Mouse (Mus musculus): ENCODE results near the gene Sbf2.
A peak's percentile ranks its signal among the peaks of the same experiment; 100 is the strongest.

The Sbf2 gene

GRCm38 (mm10) chr7:110307741-110308140 is 307.0 kb downstream of the Sbf2 start:
- no peak for DNase-seq (ENCODE audit: low spot score in 2 of 2)

- DNase-seq (ENCODE audit: low spot score in 2 of 2) = no peak
Measured at GRCm38 (mm10) chr7:110306281-110306680, 308.4 kb downstream of the Sbf2 start.

GRCm38 (mm10) chr7:110305486-110305885 is 309.2 kb downstream of the Sbf2 start:
- no peak for DNase-seq (ENCODE audit: low spot score in 2 of 2)

- DNase-seq (ENCODE audit: low spot score in 2 of 2) = no peak
Measured at GRCm38 (mm10) chr7:110302886-110303285, 311.8 kb downstream of the Sbf2 start.

GRCm38 (mm10) chr7:110298739-110299410 is 315.8 kb downstream of the Sbf2 start:
- DNase-seq (ENCODE audit: low spot score in 2 of 2) = no peak

DNA sequence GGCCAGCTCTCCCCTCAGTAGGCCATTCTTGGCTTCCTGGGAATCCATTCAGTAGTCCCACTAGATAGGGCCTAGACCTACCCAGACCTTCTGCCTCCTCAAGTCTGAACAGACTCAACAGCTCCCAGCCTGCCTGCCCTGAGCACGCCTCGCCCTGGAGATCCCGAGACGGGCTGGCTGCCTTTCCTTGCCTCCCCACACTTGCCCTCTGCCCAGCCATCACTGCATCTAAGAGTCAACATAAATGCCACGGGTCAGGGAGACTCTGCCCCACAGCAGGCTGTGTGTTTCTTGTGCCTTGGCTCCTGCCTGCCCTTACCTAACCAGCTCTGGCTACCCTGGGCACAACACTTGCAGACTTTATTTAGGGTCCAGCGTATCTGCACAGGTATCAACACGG is 316.6 kb downstream of the Sbf2 start:
- no peak for DNase-seq (ENCODE audit: low spot score in 2 of 2)

DNA sequence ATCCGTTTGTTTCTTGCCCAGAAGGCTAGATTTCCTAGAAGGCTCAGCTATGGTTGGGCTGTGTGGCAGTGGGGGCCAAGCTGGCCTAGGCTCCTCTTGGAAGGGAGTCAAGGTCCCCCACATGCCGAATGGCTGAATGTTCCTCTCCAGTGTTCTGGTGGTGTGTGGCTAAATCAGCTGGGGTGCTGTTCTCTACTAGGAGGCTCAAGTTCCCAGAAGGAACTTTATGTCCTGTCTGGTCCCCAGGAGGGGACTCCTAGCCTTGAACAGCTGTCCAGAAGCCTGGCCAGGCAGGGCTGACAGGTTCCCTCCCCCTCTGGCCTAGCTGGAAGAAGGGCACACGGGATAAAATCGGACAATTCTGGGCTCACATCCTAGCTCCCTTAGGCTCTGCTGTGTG is 317.1 kb downstream of the Sbf2 start:
- no peak for DNase-seq (ENCODE audit: low spot score in 2 of 2)

- no peak for DNase-seq (ENCODE audit: low spot score in 2 of 2)
Measured at GRCm38 (mm10) chr7:110296889-110297603, 317.7 kb downstream of the Sbf2 start.

DNA sequence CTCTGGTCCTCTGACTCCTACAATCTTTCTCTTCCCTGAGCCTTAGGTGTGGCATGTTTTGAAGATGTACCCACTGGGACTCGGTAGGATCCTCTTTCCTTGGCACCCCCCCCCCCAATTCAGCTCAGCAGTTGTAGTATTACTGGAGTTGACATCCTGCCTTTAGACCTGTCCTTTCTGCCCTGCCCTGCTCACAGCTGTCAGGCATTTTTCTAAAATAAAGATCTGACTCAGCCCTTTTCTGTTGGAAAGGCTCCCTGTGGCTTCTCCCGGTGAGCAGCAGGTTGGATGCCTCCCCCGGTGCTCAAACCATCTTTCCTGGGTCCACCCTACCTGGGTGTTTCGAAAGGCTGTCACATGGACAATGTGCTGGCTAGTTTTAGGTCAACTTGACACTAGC is 325.1 kb downstream of the Sbf2 start:
- DNase-seq (ENCODE audit: low spot score in 2 of 2) = no peak

GRCm38 (mm10) chr7:110288731-110289191 is 326.0 kb downstream of the Sbf2 start:
- no peak for DNase-seq (ENCODE audit: low spot score in 2 of 2)

GRCm38 (mm10) chr7:110288191-110288604 is 326.5 kb downstream of the Sbf2 start:
- no peak for DNase-seq (ENCODE audit: low spot score in 2 of 2)

DNA sequence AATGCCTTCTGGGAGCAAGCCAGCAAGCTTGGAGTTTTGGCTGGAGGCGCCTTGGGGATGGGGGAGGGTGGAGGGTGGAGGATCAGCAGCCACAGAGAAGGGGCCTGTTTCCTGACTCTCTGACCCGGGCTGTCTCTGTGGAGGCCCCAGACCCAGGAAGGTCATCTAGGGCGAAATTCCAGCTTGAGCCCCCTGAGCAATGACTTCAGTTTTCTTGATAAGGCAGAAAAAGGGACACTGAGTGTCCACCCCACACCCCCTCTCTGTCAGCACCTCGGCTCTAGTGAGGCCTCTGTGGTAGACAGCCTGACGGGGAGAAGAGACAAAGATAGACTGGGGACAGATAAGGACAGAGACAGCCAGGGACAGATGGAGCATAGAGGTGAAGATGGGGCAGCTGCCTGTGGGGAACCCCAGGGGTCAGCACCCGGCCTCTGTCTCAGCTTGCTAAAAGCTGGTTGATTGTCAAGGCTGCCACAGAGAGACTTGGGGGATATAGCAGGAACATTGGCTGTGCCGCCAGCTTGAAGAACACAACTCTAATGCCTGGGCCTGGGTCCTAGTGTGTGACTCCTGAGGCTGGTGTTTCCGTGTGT is 327.1 kb downstream of the Sbf2 start:
- DNase-seq (ENCODE audit: low spot score in 2 of 2) = no peak

GRCm38 (mm10) chr7:110286838-110287475 is 327.8 kb downstream of the Sbf2 start:
- DNase-seq (ENCODE audit: low spot score in 2 of 2) = peak; percentile 85 to 87

- no peak for DNase-seq (ENCODE audit: low spot score in 2 of 2)
Measured at GRCm38 (mm10) chr7:110286198-110286732, 328.5 kb downstream of the Sbf2 start.

GRCm38 (mm10) chr7:110285849-110286151 is 328.9 kb downstream of the Sbf2 start:
- no peak for DNase-seq (ENCODE audit: low spot score in 2 of 2)

GRCm38 (mm10) chr7:110285076-110285848 is 329.5 kb downstream of the Sbf2 start:
- no peak for DNase-seq (ENCODE audit: low spot score in 2 of 2)

DNA sequence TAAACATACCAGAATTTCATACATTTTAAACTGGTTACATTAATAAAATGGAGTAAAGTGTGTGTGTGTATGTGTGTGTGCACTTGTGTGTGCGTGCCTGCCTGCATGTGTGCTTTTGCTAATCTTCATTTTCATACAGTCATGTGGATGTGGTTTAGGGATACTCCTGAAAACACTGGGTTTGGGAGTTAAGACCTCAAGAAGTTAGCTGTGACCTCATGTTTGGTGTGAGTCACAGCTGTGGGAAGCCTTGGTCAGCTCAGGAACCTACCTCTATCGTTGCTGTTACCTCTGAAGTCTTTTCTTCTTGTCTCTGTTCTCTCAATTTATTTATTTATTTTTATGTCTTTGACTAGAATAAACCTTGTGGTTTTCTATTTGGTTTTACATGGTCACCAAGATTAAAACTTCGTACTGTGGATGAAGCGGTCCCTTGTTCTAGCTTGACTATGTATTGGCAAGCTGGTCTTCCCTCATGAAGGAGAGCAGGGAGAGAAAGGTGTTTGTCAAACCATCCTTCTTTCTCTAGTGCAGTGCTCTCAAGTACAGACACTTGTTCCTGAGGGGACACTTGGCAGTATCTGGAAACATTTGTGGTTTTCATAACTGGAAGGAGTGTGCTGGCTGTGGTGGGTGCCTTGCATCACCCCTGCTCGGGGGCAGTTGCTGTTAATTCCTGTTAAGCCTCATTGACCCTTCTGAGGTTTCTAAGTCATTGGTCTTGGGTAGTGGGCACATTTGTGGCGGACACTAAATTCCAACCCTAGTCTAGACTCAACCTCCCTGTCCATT is 331.0 kb downstream of the Sbf2 start:
- DNase-seq (ENCODE audit: low spot score in 2 of 2) = no peak

DNA sequence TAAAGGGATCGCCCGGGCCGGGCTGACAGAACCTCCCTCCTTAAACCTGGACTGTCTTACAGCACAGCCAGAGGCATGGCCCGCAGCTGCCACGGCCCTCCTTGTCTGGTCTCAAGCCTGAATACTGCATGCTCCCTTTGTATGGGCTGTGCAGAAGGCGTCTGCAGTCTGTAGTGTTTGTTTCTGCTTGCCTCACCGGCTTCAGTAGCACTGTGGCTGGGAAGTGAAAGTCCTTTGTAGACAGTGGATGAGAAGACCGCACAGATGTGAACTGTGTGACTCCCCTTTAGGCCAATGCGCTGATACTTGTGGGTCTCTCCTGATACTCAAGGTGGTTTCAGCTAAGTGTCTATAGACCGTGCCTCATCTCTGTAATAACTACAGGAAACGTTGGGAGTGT is 331.9 kb downstream of the Sbf2 start:
- DNase-seq (ENCODE audit: low spot score in 2 of 2) = no peak

- DNase-seq (ENCODE audit: low spot score in 2 of 2) = no peak
Measured at GRCm38 (mm10) chr7:110281435-110282256, 333.1 kb downstream of the Sbf2 start.

- DNase-seq (ENCODE audit: low spot score in 2 of 2) = no peak
Measured at GRCm38 (mm10) chr7:110279183-110279582, 335.5 kb downstream of the Sbf2 start.
